Mouse (Mus musculus): ENCODE results near the gene Mical1. TPM values are rescaled to one million over a fixed set of nuclear protein-coding genes. Genes with fewer than 3 reads are reported as not detected.

Mical1 gene
- total RNA-seq, 1 experiment from 2014 or later = 255 TPM

GRCm38 (mm10) chr10:41514301-41514700, 38.2 kb downstream of the Mical1 start:
- ATAC-seq (ENCODE audit: extremely low read depth, insufficient number of reproducible peaks, low FRiP score, poor library complexity, severe bottlenecking) = no peak

GRCm38 (mm10) chr10:41514921-41515320, 38.8 kb downstream of the Mical1 start:
- ATAC-seq (ENCODE audit: extremely low read depth, insufficient number of reproducible peaks, low FRiP score, poor library complexity, severe bottlenecking) = no peak

- ATAC-seq (ENCODE audit: extremely low read depth, insufficient number of reproducible peaks, low FRiP score, poor library complexity, severe bottlenecking) = peak; percentile 61
Observed at GRCm38 (mm10) chr10:41518508-41518980, 42.4 kb downstream of the Mical1 start.

- peak; percentile 66 for ATAC-seq (ENCODE audit: extremely low read depth, insufficient number of reproducible peaks, low FRiP score, poor library complexity, severe bottlenecking)
Observed at GRCm38 (mm10) chr10:41518981-41519618, 43.0 kb downstream of the Mical1 start, which contains the start of gene Cd164. TSS of gene Cd164 (plus strand) at chr10:41519414.

GRCm38 (mm10) chr10:41519640-41520409, 43.7 kb downstream of the Mical1 start:
- ATAC-seq (ENCODE audit: extremely low read depth, insufficient number of reproducible peaks, low FRiP score, poor library complexity, severe bottlenecking) = no peak

- ATAC-seq (ENCODE audit: extremely low read depth, insufficient number of reproducible peaks, low FRiP score, poor library complexity, severe bottlenecking) = no peak
Observed at GRCm38 (mm10) chr10:41520410-41520673, 44.2 kb downstream of the Mical1 start.

GRCm38 (mm10) chr10:41523386-41523785, 47.3 kb downstream of the Mical1 start:
- no peak for ATAC-seq (ENCODE audit: extremely low read depth, insufficient number of reproducible peaks, low FRiP score, poor library complexity, severe bottlenecking)

- no peak for ATAC-seq (ENCODE audit: extremely low read depth, insufficient number of reproducible peaks, low FRiP score, poor library complexity, severe bottlenecking)
Observed at GRCm38 (mm10) chr10:41525696-41526095, 49.6 kb downstream of the Mical1 start.

- ATAC-seq (ENCODE audit: extremely low read depth, insufficient number of reproducible peaks, low FRiP score, poor library complexity, severe bottlenecking) = no peak
Observed at GRCm38 (mm10) chr10:41529972-41530371, 53.9 kb downstream of the Mical1 start.

GRCm38 (mm10) chr10:41535991-41536390, 59.9 kb downstream of the Mical1 start:
- no peak for ATAC-seq (ENCODE audit: extremely low read depth, insufficient number of reproducible peaks, low FRiP score, poor library complexity, severe bottlenecking)

Other genes starting within 250 kb of the Mical1 start
- 33.6 and 36.2 TPM in 2 replicates for gene Fig4, start 173.1 kb upstream of the Mical1 start, total RNA-seq (2017)
- gene Ak9, start 172.3 kb upstream of the Mical1 start, total RNA-seq (2017) = not detected in 2 replicates
- 62.5 and 64.1 TPM in 2 replicates for gene Zbtb24, start 25.9 kb upstream of the Mical1 start, total RNA-seq (2017)
- gene Smpd2, start 14.1 kb downstream of the Mical1 start, total RNA-seq (2017) = 24.4 and 25.5 TPM in 2 replicates
- not detected in 2 replicates for gene Ppil6, start 14.1 kb downstream of the Mical1 start, total RNA-seq (2017)
- gene Cd164, start 43.1 kb downstream of the Mical1 start, total RNA-seq (2017) = 137 and 155 TPM in 2 replicates
- gene Ccdc162, start 240.3 kb downstream of the Mical1 start, total RNA-seq (2017) = under 0.01 and 0.23 TPM in 2 replicates